Mouse (Mus musculus) regulatory T cell (primary cell): ENCODE measurements around the gene Clnk.

Source experiments
- in situ Hi-C: fragments of 300-600 bp; cut with MboI, MseI; formaldehyde crosslinking; loops from one replicate; pipeline ENCODE4 v1.15.1; 2025; ENCODE audit warnings: high pct_unique_total_duplicates

Clnk gene

GRCm38 (mm10) chr5:38752749-38753148 lies 123.9 kb downstream of the Clnk start:
- in situ Hi-C loops: no loop called here

DNA sequence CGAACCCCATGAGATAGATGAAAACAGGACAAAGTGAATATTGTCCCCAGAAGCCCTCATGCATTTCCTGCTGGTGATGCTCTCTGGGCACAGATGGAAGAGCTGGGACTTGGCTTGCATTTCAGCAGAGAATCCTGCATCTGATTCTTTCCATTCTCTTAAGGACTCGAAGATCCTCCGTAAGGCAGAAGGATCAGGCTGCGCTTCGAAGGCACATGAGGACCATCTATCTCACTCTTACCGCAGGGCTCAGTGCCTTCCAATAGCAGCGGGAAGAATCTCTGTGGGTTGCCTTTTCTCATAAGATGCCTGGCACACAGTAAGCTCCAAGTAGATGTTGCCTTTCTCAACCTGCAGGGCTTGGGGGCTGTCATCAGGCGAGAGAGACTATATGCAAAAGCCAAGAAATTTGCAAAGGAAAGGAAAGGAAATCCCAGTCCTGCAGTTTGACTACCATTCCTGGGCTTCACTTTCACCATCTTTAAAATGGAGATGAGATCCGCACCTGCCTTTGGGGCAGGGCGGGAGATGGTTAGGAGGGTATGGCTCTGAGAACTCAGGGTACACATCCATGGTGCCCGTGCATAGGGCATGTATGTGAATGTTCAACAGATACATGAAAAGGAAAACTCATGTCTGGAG lies 167.6 kb downstream of the Clnk start:
- in situ Hi-C loops: no loop called here

DNA sequence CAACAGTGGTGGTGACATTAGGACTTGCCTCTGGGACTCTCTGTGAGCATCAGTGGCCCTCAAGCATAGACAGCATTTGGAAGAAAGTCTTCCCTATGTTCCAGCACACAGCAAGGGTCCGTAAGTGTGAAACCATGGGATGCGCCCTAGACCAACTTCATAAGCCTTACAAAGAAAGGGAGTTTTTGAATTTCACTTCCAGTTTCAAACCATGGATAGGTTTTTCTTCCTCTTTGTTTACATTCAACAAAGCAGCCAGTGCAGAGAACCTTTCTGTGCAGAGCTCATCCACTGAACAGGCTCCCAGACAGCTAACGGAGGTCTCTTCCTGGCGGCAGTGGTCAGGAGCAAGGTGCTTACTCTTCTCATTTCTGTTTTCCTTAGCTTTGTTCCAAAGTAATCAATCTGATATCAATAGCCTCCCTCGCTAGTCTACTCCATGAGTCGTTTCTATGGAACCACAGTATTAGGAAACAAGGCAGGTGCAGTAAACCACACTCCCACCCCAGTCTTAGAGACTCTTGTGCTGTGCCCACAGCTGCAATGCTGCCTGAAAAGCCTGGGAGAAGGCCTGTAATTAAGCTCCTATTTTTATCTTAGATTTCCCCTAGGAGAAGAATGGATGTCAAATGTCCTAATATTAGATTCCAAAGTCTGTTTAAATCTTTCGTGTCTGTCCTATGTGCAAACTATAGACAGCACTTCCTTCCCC lies 169.1 kb downstream of the Clnk start:
- in situ Hi-C loops: no loop called here

- in situ Hi-C loops: no loop called here
These were observed 173.7 kb downstream of the Clnk start for GRCm38 (mm10) chr5:38702941-38703340.

DNA sequence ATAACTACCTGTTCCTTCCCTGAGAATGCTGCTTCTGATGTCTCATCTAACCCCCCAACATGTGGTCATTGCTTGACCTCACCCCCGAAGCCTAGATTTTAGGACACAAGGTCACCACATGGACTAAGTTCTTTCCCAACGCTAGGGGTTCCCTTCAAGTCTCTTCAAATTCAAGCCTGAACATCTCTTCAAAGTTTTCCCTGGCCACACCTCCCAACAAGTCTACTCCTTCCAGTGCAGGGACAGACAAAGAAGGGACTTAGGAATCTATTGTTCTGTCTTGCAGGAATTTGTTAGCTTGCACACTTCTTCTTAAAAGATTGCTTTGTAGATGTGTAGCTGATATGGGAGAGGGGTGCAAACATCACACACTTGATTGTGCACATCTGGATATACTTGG lies 174.5 kb downstream of the Clnk start:
- in situ Hi-C loops: no loop called here

DNA sequence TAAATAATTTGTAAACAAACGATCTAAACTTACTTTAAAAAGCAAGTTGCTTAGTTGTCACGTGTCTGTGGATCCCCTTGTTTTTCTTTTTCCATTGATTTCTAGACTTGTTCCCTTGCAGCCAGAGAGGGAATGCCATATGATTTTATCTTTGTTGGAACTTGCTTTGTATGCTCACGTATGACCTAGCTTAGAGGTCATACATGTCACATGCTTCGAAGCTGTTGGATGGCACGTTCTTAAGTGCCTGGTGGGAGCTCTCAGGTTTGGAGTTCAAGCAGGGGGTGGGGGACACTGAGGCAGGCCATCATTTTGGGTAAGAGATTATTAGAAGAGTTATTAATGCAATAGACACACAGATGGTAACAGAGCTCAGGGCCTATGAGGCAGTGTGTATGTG lies 178.1 kb downstream of the Clnk start:
- in situ Hi-C loops: no loop called here

DNA sequence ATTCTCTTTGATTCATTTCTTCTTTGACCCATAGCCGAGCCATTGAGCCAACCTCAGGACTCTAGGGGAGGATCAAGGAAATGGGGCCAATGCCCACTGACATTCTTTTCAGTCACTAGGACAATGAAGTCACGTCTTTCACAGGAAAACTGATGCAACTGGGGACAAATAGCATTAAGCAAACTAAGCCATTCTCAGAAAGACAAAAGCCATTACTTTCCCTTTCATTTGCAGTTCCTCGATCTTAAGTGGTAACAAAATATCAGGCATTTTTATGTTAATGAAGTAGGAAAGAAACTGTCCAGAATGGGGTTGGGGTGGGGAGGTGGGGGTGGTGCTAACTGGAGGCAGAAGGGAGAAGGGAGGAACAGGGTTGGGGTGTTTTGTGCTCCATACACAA lies 178.6 kb downstream of the Clnk start:
- in situ Hi-C loops: no loop called here

DNA sequence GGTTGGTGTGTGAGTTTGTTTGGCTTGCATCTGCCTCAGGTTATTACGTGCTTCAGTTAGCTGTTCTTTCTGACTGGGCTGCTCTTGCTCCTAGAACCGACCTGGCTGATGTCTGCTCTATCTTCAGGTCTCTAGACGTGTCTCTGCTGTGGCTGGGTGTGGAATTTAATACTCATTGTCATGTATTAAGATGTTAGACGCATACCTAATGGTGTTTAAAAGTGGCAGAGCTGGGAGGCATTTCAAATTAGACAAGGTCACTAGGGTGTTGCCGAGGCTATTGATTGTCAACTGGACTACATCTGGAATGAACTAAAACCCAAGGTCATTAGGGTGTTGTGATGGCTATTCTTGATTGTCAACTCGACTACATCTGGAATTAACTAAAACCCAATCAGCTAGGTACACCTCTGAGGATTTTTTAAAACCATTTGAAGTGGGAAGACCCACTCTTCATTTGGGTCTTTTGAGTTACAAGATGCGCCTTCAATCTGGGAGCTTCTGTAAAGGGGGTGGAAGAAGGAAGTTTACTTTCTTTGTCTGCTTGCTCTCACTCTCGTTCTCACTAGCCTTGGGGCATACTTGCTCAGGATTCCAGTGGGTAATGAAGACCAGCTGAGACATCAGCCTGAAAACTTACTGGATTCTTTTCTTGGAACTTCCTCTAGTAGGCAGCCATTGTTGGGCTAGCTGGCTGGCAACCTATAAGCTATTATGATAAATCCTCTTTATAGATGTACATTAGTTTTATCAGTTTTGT lies 179.8 kb downstream of the Clnk start:
- in situ Hi-C loops: no loop called here

DNA sequence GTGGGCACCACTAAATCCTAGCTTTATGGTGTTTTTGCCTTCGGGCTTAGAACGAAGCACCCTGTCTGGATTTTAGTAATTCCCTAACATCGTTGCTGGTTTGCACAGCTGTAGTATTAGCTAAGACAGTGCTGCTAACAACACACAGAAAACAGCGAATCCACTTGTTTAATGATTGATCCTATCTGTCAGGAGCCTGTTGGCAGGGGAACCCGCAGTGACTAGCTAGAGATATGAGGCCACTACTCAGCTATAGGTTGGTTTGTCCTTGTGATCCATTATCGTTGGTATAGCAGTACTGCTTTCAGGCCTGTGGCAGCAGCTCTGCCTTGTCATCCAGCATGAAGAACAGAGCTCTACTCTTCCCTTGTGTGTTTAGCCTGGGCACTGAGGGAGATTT lies 183.8 kb downstream of the Clnk start:
- in situ Hi-C loops: no loop called here

DNA sequence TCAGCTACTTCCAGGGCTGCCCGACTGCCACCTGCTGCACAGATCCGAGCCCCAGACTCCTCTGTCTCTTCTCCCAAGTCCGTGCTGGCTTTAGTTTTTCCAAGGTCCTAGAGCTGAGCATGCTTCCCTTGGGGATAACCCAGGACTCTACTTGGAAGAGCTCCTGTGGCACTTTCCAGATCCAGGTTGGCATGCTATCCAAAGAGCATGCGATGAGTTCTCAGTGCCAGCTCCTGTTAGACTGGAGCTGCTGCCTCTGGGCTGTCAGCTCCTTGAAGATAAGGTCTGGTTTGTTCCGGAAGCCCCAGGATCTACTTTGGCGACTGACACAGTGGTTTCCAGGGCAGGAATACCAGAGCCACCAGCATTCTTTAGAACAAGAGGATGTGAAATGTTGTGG lies 187.4 kb downstream of the Clnk start:
- in situ Hi-C loops: loop anchor here (10.0 kb wide), 1 partner anchor 556 kb away; no protein-coding TSS in a partner anchor

- in situ Hi-C loops: loop anchor here (10.0 kb wide), 1 partner anchor 557 kb away; no protein-coding TSS in a partner anchor
These were observed 188.9 kb downstream of the Clnk start for GRCm38 (mm10) chr5:38687694-38688093.

- in situ Hi-C loops: loop anchor here (10.0 kb wide), 1 partner anchor 560 kb away; no protein-coding TSS in a partner anchor
These were observed 192.3 kb downstream of the Clnk start, which contains the start of gene Zfp518b for GRCm38 (mm10) chr5:38684164-38684911. Gene Zfp518b, minus strand, starts transcription at chr5:38684826.

GRCm38 (mm10) chr5:38658836-38659235 lies 217.8 kb downstream of the Clnk start:
- in situ Hi-C loops: no loop called here
